Mouse (Mus musculus) kidney, embryonic 16.5 days (tissue): ENCODE data around the gene Pign. TPM values are rescaled to one million over a fixed set of nuclear protein-coding genes. Genes with fewer than 3 reads are reported as not detected.
A peak's percentile ranks its signal among the peaks of the same experiment; 100 is the strongest.

Source experiments
- ATAC-seq: fragments of 200-750 bp; cut with Nextera tagmentation; 2 replicates; pipeline ENCODE4 v1.8.0; 2017; ENCODE audit warnings: moderate TSS enrichment; ENCODE audit not compliant: low FRiP score, low TSS enrichment
- H3K27ac ChIP-seq: fragments of 300-500 bp; sonication (generic); 2 replicates; pipeline ENCODE4 v1.5.1; 2014; ENCODE audit warnings: low read length
- H3K27me3 ChIP-seq: fragments of 300-500 bp; sonication (generic); 2 replicates; pipeline ENCODE4 v1.6.1; 2014; ENCODE audit warnings: low read length, control low read depth, mixed read lengths; ENCODE audit not compliant: insufficient read depth
- H3K36me3 ChIP-seq: fragments of 300-500 bp; sonication (generic); 2 replicates; pipeline ENCODE4 v1.6.1; 2014; ENCODE audit warnings: low read length, control low read depth, mixed read lengths; ENCODE audit not compliant: insufficient read depth
- H3K4me1 ChIP-seq: fragments of 300-500 bp; sonication (generic); 2 replicates; pipeline ENCODE4 v1.6.1; 2014; ENCODE audit warnings: low read length, control low read depth, mixed read lengths; ENCODE audit not compliant: insufficient read depth
- H3K4me2 ChIP-seq: fragments of 300-500 bp; sonication (generic); replicated peaks from 2 replicates; pipeline ENCODE4 v1.6.1; 2014; ENCODE audit warnings: low read depth, low read length
- H3K4me3 ChIP-seq: fragments of 300-500 bp; sonication (generic); 2 replicates; pipeline ENCODE4 v1.5.1; 2014; ENCODE audit warnings: mild to moderate bottlenecking, low read length
- H3K9ac ChIP-seq: fragments of 300-500 bp; sonication (generic); replicated peaks from 2 replicates; pipeline ENCODE4 v1.6.1; 2014; ENCODE audit warnings: low read length
- H3K9me3 ChIP-seq: fragments of 300-500 bp; sonication (generic); 2 replicates; pipeline ENCODE4 v1.6.1; 2016; ENCODE audit warnings: low read length, control low read depth
- WGBS: fragments of 180-500 bp; shearing (Covaris S2); extraction: QIAGEN DNeasy Blood & Tissue Kit; methylation state at CpG from one replicate; pipeline ENCODE4 v1.1.7; 2014; 5-methylcytosine and 5-hydroxymethylcytosine counted together
- polyA plus RNA-seq: library from polyadenylated mRNA; unstranded; fragments of >200 nt; fragmentation: Nextera tagmentation; extraction: Ambion mirVana; gene quantifications from 2 replicates; pipeline ENCODE4 v1.2.1, GENCODE M21; 2015

Pign gene
- polyA plus RNA-seq: 14.1 and 16.5 TPM in 2 replicates

GRCm38 (mm10) chr1:105663171-105663961 is at the start of gene Pign, which contains the start of gene Relch:
Gene Pign (minus strand): TSS chr1:105663677.
Gene Relch (plus strand): TSS chr1:105663861.
- Histone ChIP-seq H3K27ac (peak within 1 kb of the TSS; percentile 85), H3K9me3 (no peaks in the 10 kb centered on the region), H3K9ac (peak within 1 kb of the TSS; percentile 82), H3K4me2 (peak within 1 kb of the TSS; percentile 82), H3K4me1 (peaks cover 17% of the 10 kb centered on the region), H3K4me3 (peak within 1 kb of the TSS; percentile 91), H3K36me3 (no peaks in the 10 kb centered on the region), H3K27me3 (no peaks in the 10 kb centered on the region)
- WGBS: under 1% methylated on average over 41 of the region's 41 CpGs
- ATAC-seq: peak; percentile 99

GRCm38 (mm10) chr1:105712822-105713221 is 49.3 kb upstream of the Pign start:
- H3K9ac ChIP-seq: no peak overlapping the region
- no peaks in the 10 kb centered on the region for H3K9me3 ChIP-seq
- no peak overlapping the region for H3K4me3 ChIP-seq
- H3K27ac ChIP-seq: no peak overlapping the region
- no peaks in the 10 kb centered on the region for H3K4me1 ChIP-seq
- no peak for ATAC-seq
- H3K27me3 ChIP-seq: no peaks in the 10 kb centered on the region
- no peak overlapping the region for H3K4me2 ChIP-seq
- H3K36me3 ChIP-seq: peaks cover 12% of the 10 kb centered on the region
- WGBS: 100% methylated on average over 2 of the region's 2 CpGs

GRCm38 (mm10) chr1:105711227-105711626 is 47.8 kb upstream of the Pign start:
- Histone ChIP-seq H3K27me3 (no peaks in the 10 kb centered on the region), H3K36me3 (peaks cover 18% of the 10 kb centered on the region), H3K9ac (no peak overlapping the region), H3K4me1 (no peaks in the 10 kb centered on the region), H3K9me3 (no peaks in the 10 kb centered on the region), H3K4me3 (no peak overlapping the region), H3K4me2 (no peak overlapping the region), H3K27ac (no peak overlapping the region)
- ATAC-seq: no peak
- 36% methylated on average over 1 of the region's 1 CpGs for WGBS

GRCm38 (mm10) chr1:105709415-105709814 is 45.9 kb upstream of the Pign start:
- H3K4me2 ChIP-seq: no peak overlapping the region
- no peaks in the 10 kb centered on the region for H3K9me3 ChIP-seq
- no peak for ATAC-seq
- H3K4me1 ChIP-seq: no peaks in the 10 kb centered on the region
- no peaks in the 10 kb centered on the region for H3K27me3 ChIP-seq
- no peak overlapping the region for H3K9ac ChIP-seq
- H3K36me3 ChIP-seq: peaks cover 14% of the 10 kb centered on the region
- no peak overlapping the region for H3K4me3 ChIP-seq
- no peak overlapping the region for H3K27ac ChIP-seq
- WGBS: 72% methylated on average over 2 of the region's 2 CpGs

GRCm38 (mm10) chr1:105700984-105701530 is 37.6 kb upstream of the Pign start:
- H3K9me3 ChIP-seq: no peaks in the 10 kb centered on the region
- H3K9ac ChIP-seq: no peak overlapping the region
- no peaks in the 10 kb centered on the region for H3K27me3 ChIP-seq
- H3K36me3 ChIP-seq: peaks cover 4% of the 10 kb centered on the region; the same call in 1 of the 2 replicates
- ATAC-seq: no peak
- no peak overlapping the region for H3K4me2 ChIP-seq
- no peak overlapping the region for H3K27ac ChIP-seq
- H3K4me3 ChIP-seq: no peak overlapping the region
- H3K4me1 ChIP-seq: no peaks in the 10 kb centered on the region
- WGBS: 90% methylated on average over 4 of the region's 4 CpGs

GRCm38 (mm10) chr1:105695581-105695980 is 32.1 kb upstream of the Pign start:
- H3K9me3 ChIP-seq: no peaks in the 10 kb centered on the region
- no peak overlapping the region for H3K4me2 ChIP-seq
- no peak overlapping the region for H3K27ac ChIP-seq
- no peaks in the 10 kb centered on the region for H3K4me1 ChIP-seq
- 0 out of 2 replicates have a peak, but pooled peaks cover 2% of the 10 kb centered on the region for H3K36me3 ChIP-seq
- no peaks in the 10 kb centered on the region for H3K27me3 ChIP-seq
- H3K4me3 ChIP-seq: no peak overlapping the region
- no peak overlapping the region for H3K9ac ChIP-seq
- no peak for ATAC-seq
- 83% methylated on average over 2 of the region's 2 CpGs for WGBS

- no peaks in the 10 kb centered on the region for H3K9me3 ChIP-seq
- H3K27ac ChIP-seq: no peak overlapping the region
- 0 out of 2 replicates have a peak, but pooled peaks cover 3% of the 10 kb centered on the region for H3K36me3 ChIP-seq
- no peak overlapping the region for H3K4me3 ChIP-seq
- 93% methylated on average over 3 of the region's 3 CpGs for WGBS
- no peak overlapping the region for H3K4me2 ChIP-seq
- H3K4me1 ChIP-seq: no peaks in the 10 kb centered on the region
- H3K9ac ChIP-seq: no peak overlapping the region
- H3K27me3 ChIP-seq: no peaks in the 10 kb centered on the region
- ATAC-seq: no peak
Measured at GRCm38 (mm10) chr1:105685501-105685900, 22.0 kb upstream of the Pign start.

GRCm38 (mm10) chr1:105680587-105680986 is 17.1 kb upstream of the Pign start:
- WGBS: 94% methylated on average over 1 of the region's 1 CpGs
- H3K4me2 ChIP-seq: no peak overlapping the region
- ATAC-seq: no peak
- H3K27me3 ChIP-seq: no peaks in the 10 kb centered on the region
- no peaks in the 10 kb centered on the region for H3K9me3 ChIP-seq
- H3K27ac ChIP-seq: no peak overlapping the region
- no peak overlapping the region for H3K9ac ChIP-seq
- 0 out of 2 replicates have a peak, but pooled peaks cover 3% of the 10 kb centered on the region for H3K36me3 ChIP-seq
- H3K4me1 ChIP-seq: no peaks in the 10 kb centered on the region
- no peak overlapping the region for H3K4me3 ChIP-seq

GRCm38 (mm10) chr1:105674763-105675162 is 11.3 kb upstream of the Pign start:
- Histone ChIP-seq H3K9ac (no peak overlapping the region), H3K27me3 (no peaks in the 10 kb centered on the region), H3K4me3 (no peak overlapping the region), H3K9me3 (no peaks in the 10 kb centered on the region), H3K4me1 (no peaks in the 10 kb centered on the region), H3K4me2 (no peak overlapping the region), H3K27ac (no peak overlapping the region), H3K36me3 (no peaks in the 10 kb centered on the region)
- no peak for ATAC-seq
- 91% methylated on average over 2 of the region's 2 CpGs for WGBS

GRCm38 (mm10) chr1:105669700-105670099 is 6.2 kb upstream of the Pign start:
- no peaks in the 10 kb centered on the region for H3K36me3 ChIP-seq
- peaks cover 11% of the 10 kb centered on the region for H3K4me1 ChIP-seq
- no peaks in the 10 kb centered on the region for H3K27me3 ChIP-seq
- H3K4me2 ChIP-seq: no peak overlapping the region
- H3K9me3 ChIP-seq: no peaks in the 10 kb centered on the region
- ATAC-seq: no peak
- no peak overlapping the region for H3K9ac ChIP-seq
- no peak overlapping the region for H3K27ac ChIP-seq
- no peak overlapping the region for H3K4me3 ChIP-seq
